Mouse (Mus musculus) stomach, postnatal 0 days (tissue): ENCODE results near the gene Cd300ld4. TPM values are rescaled to one million over a fixed set of nuclear protein-coding genes. Genes with fewer than 3 reads are reported as not detected.

ENCODE experiments used
- ATAC-seq: fragments of 200-750 bp; cut with Nextera tagmentation; 2 replicates; pipeline ENCODE4 v1.8.0; 2017; ENCODE audit not compliant: low FRiP score, low TSS enrichment
- DNase-seq: peaks from one replicate; pipeline ENCODE4 v3.0.0-alpha.2; 2016; ENCODE audit warnings: low spot score
- H3K27ac ChIP-seq: fragments of 300-500 bp; sonication (generic); replicated peaks from 2 replicates; pipeline ENCODE4 v1.5.1; 2014; ENCODE audit warnings: mild to moderate bottlenecking, control low read depth
- H3K27me3 ChIP-seq: fragments of 300-500 bp; sonication (generic); 2 replicates; pipeline ENCODE4 v1.6.1; 2014; ENCODE audit warnings: low read length; ENCODE audit not compliant: control insufficient read depth, insufficient read depth
- H3K36me3 ChIP-seq: fragments of 300-500 bp; sonication (generic); 2 replicates; pipeline ENCODE4 v1.6.1; 2014; ENCODE audit warnings: low read length, mixed read lengths; ENCODE audit not compliant: control insufficient read depth, insufficient read depth
- H3K4me1 ChIP-seq: fragments of 300-500 bp; sonication (generic); replicated peaks from 2 replicates; pipeline ENCODE4 v1.6.1; 2014; ENCODE audit warnings: antibody characterized with exemption; ENCODE audit not compliant: control insufficient read depth, insufficient read depth
- H3K4me2 ChIP-seq: fragments of 300-500 bp; sonication (generic); replicated peaks from 2 replicates; pipeline ENCODE4 v1.6.1; 2014; ENCODE audit warnings: low read depth, mild to moderate bottlenecking, control low read depth, moderate library complexity
- H3K4me3 ChIP-seq: fragments of 300-500 bp; sonication (generic); 2 replicates; pipeline ENCODE4 v1.5.1; 2014; ENCODE audit warnings: low read depth, low read length, control low read depth
- H3K9ac ChIP-seq: fragments of 300-500 bp; sonication (generic); 2 replicates; pipeline ENCODE4 v1.6.1; 2014; ENCODE audit warnings: mild to moderate bottlenecking, low read length, control low read depth, mixed read lengths
- H3K9me3 ChIP-seq: fragments of 300-500 bp; sonication (generic); 2 replicates; pipeline ENCODE4 v1.6.1; 2016; ENCODE audit warnings: low read length; ENCODE audit not compliant: control insufficient read depth
- CTCF ChIP-seq: IDR thresholded peaks from 2 replicates; pipeline ENCODE4 v1.5.1; 2016; ENCODE audit warnings: antibody characterized with exemption, low read depth, mild to moderate bottlenecking, moderate library complexity
- EP300 ChIP-seq: optimal IDR thresholded peaks from 2 replicates; pipeline ENCODE3; 2016; ENCODE audit warnings: antibody characterized with exemption
- WGBS: fragments of 180-500 bp; shearing (Covaris S2); extraction: QIAGEN DNeasy Blood & Tissue Kit; methylation state at CpG from one replicate; pipeline ENCODE4 v1.1.7; 2014; 5-methylcytosine and 5-hydroxymethylcytosine counted together
- polyA plus RNA-seq: library from polyadenylated mRNA; unstranded; fragments of >200 nt; fragmentation: Nextera tagmentation; extraction: Ambion mirVana; gene quantifications from 2 replicates; pipeline ENCODE4 v1.2.1, GENCODE M21; 2015

Cd300ld4 gene
- polyA plus RNA-seq, 1 experiment from 2014 or later: not detected

- Histone ChIP-seq H3K4me3 (no peak overlapping the region), H3K4me2 (no peak overlapping the region), H3K9ac (no peak overlapping the region), H3K36me3 (no peaks in the 10 kb centered on the region), H3K4me1 (no peaks in the 10 kb centered on the region), H3K9me3 (no peaks in the 10 kb centered on the region), H3K27me3 (no peaks in the 10 kb centered on the region), H3K27ac (no peak overlapping the region)
- DNase-seq (no peak), ATAC-seq (no peak)
- WGBS: 66% methylated on average over 6 of the region's 6 CpGs
- TF ChIP-seq EP300 (no peak), CTCF (peak; percentile 21)
Measured at GRCm38 (mm10) chr11:115066768-115067167, 40.0 kb upstream of the Cd300ld4 start.

- H3K9me3 ChIP-seq: no peaks in the 10 kb centered on the region
- no peak within 1 kb of the TSS for H3K27ac ChIP-seq
- H3K4me1 ChIP-seq: no peaks in the 10 kb centered on the region
- TF ChIP-seq CTCF (no peak), EP300 (no peak)
- H3K9ac ChIP-seq: no peak within 1 kb of the TSS
- DNase-seq (no peak), ATAC-seq (no peak)
- H3K36me3 ChIP-seq: no peaks in the 10 kb centered on the region
- H3K4me3 ChIP-seq: no peak within 1 kb of the TSS
- no peak within 1 kb of the TSS for H3K4me2 ChIP-seq
- no peaks in the 10 kb centered on the region for H3K27me3 ChIP-seq
- 22% methylated on average over 5 of the region's 5 CpGs for WGBS
Measured at GRCm38 (mm10) chr11:115062077-115062476, 35.3 kb upstream of the Cd300ld4 start, which contains the start of gene Cd300e. Gene Cd300e (minus strand): TSS chr11:115062177.

GRCm38 (mm10) chr11:115059797-115060196 lies 33.0 kb upstream of the Cd300ld4 start:
- Histone ChIP-seq H3K4me2 (no peak overlapping the region), H3K4me3 (no peak overlapping the region), H3K27me3 (no peaks in the 10 kb centered on the region), H3K9me3 (no peaks in the 10 kb centered on the region), H3K4me1 (no peaks in the 10 kb centered on the region), H3K36me3 (no peaks in the 10 kb centered on the region), H3K27ac (no peak overlapping the region), H3K9ac (no peak overlapping the region)
- 70% methylated on average over 2 of the region's 2 CpGs for WGBS
- TF ChIP-seq CTCF (no peak), EP300 (no peak)
- DNase-seq: no peak
- ATAC-seq: no peak

DNA sequence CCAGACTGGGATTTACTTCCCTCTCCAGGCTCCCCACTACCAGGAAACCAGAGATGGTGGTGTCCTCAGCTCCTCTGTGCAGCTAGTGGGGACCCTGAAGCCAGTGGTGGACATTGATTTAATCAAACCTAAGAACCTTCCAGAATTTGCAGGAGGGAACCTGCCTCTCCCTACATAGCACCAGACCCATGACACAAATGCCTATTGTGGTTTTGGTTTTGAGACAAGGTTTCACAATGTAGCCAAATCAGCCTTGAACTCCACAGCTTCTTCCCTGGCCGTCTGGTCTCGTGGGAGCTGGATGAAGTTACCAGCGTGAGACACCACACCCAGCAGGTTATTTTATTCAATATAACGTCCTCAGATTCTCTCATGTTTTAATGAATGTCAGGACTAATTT lies 31.9 kb upstream of the Cd300ld4 start:
- ATAC-seq (no peak), DNase-seq (no peak)
- Histone ChIP-seq H3K27ac (no peak overlapping the region), H3K9me3 (no peaks in the 10 kb centered on the region), H3K4me3 (no peak overlapping the region), H3K36me3 (no peaks in the 10 kb centered on the region), H3K4me2 (no peak overlapping the region), H3K4me1 (no peaks in the 10 kb centered on the region), H3K27me3 (no peaks in the 10 kb centered on the region), H3K9ac (no peak overlapping the region)
- no peak for TF ChIP-seq CTCF
- TF ChIP-seq EP300: no peak
- WGBS: 70% methylated on average over 4 of the region's 4 CpGs

DNA sequence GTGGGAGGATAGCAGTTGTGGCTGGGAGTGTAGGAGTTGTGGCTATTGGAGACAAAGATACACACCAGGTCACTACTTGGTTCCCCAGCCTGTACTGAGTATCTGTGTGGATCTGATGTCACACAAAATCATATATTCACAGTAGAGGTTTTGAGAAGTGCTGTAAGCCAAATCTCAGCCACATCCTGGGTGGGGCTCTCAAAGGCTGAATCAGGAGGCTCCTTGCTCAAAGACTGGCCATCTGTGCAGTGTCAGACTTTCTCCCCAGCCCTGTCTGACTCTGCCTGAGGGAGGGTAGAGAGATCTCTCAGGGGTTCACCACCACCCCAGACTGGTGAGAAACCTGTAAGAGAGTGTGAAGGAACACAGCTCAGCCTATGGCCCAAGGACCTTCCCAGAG lies 27.7 kb upstream of the Cd300ld4 start:
- DNase-seq: no peak
- no peak for ATAC-seq

DNA sequence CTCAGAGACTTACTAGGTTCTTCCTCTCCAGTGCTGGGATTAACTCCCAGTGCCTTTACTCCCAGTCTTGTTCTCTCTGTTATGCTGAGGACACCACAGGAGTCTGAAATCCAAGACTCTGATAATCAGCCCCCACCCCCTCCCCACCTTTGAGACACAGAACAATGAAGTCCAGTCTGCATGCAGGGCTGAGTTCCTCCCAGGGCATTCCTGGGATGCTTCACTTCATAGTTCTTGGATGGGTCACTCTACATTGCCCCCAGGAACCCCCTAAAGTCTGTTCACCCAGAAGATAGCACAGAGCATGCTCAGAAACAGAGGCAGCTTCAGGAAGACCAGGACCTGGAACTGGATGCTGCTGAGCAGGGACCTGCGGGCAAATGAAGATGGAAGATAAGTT lies 26.2 kb upstream of the Cd300ld4 start:
- no peak for DNase-seq
- H3K36me3 ChIP-seq: no peaks in the 10 kb centered on the region
- 90% methylated on average over 1 of the region's 1 CpGs for WGBS
- H3K9ac ChIP-seq: no peak overlapping the region
- no peak overlapping the region for H3K4me3 ChIP-seq
- H3K27me3 ChIP-seq: no peaks in the 10 kb centered on the region
- ATAC-seq: no peak
- H3K27ac ChIP-seq: no peak overlapping the region
- no peaks in the 10 kb centered on the region for H3K4me1 ChIP-seq
- H3K4me2 ChIP-seq: no peak overlapping the region
- no peak for TF ChIP-seq CTCF
- no peak for TF ChIP-seq EP300
- no peaks in the 10 kb centered on the region for H3K9me3 ChIP-seq

More for the DNA sequence above, 27.7 kb upstream of the Cd300ld4 start:
- H3K4me2 ChIP-seq: no peak overlapping the region
- H3K9ac ChIP-seq: no peak overlapping the region
- H3K27ac ChIP-seq: no peak overlapping the region
- no peaks in the 10 kb centered on the region for H3K36me3 ChIP-seq
- H3K4me1 ChIP-seq: no peaks in the 10 kb centered on the region
- no peaks in the 10 kb centered on the region for H3K9me3 ChIP-seq
- TF ChIP-seq EP300: no peak
- no peak for TF ChIP-seq CTCF
- no peak overlapping the region for H3K4me3 ChIP-seq
- no peaks in the 10 kb centered on the region for H3K27me3 ChIP-seq
